Mouse (Mus musculus) liver, embryonic 14.5 days (tissue): ENCODE measurements around the gene Cd69. TPM values are rescaled to one million over a fixed set of nuclear protein-coding genes. Genes with fewer than 3 reads are reported as not detected.

ENCODE experiments used
- ATAC-seq: fragments of 200-750 bp; cut with Nextera tagmentation; 2 replicates; pipeline ENCODE4 v1.8.0; 2017; ENCODE audit warnings: moderate number of reproducible peaks, mild to moderate bottlenecking, moderate library complexity; ENCODE audit not compliant: insufficient read depth
- DNase-seq, 3 experiments: peaks; one replicate each; pipeline ENCODE4 v3.0.0-alpha.2; 2012 to 2013; ENCODE audit warnings: low read depth in 3 of 3, low spot score in 3 of 3
- H3K27ac ChIP-seq: fragments of 300-500 bp; sonication (generic); 2 replicates; pipeline ENCODE4 v1.5.1; 2014; ENCODE audit warnings: moderate library complexity, mild to moderate bottlenecking, control low read depth, inconsistent platforms
- H3K27me3 ChIP-seq: fragments of 300-500 bp; sonication (generic); 2 replicates; pipeline ENCODE4 v1.6.1; 2014; ENCODE audit warnings: mild to moderate bottlenecking, low read length, moderate library complexity; ENCODE audit not compliant: control insufficient read depth, insufficient read depth
- H3K36me3 ChIP-seq: fragments of 300-500 bp; sonication (generic); replicated peaks from 2 replicates; pipeline ENCODE4 v1.6.1; 2014; ENCODE audit warnings: low read depth; ENCODE audit not compliant: control insufficient read depth, insufficient read depth
- H3K4me1 ChIP-seq, 2 experiments: fragments of 200-500 bp in 1 of 2; fragments of 300-500 bp in 1 of 2; sonication (generic) in 1 of 2; replicated peaks; 2 replicates each; pipeline ENCODE4 v1.6.1; 2012 to 2014; ENCODE audit warnings: antibody characterized with exemption in 1 of 2, inconsistent platforms in 1 of 2, low read length in 1 of 2; ENCODE audit not compliant: control insufficient read depth in 2 of 2, insufficient read depth in 2 of 2
- H3K4me2 ChIP-seq: fragments of 300-500 bp; sonication (generic); 2 replicates; pipeline ENCODE4 v1.6.1; 2014; ENCODE audit warnings: low read depth, mild to moderate bottlenecking, control low read depth, moderate library complexity
- H3K4me3 ChIP-seq, 2 experiments: fragments of 200-500 bp in 1 of 2; fragments of 300-500 bp in 1 of 2; sonication (generic) in 1 of 2; 2 replicates each; pipeline ENCODE4 v1.5.1; 2012 to 2014; ENCODE audit warnings: low read depth in 2 of 2, low read length in 2 of 2, mild to moderate bottlenecking in 2 of 2, control low read depth in 1 of 2, inconsistent platforms in 1 of 2, moderate library complexity in 1 of 2; ENCODE audit not compliant: insufficient read depth in 1 of 2
- H3K9ac ChIP-seq: fragments of 300-500 bp; sonication (generic); replicated peaks from 2 replicates; pipeline ENCODE4 v1.6.1; 2014; ENCODE audit warnings: mild to moderate bottlenecking, control low read depth, moderate library complexity
- H3K9me3 ChIP-seq: fragments of 300-500 bp; sonication (generic); 2 replicates; pipeline ENCODE4 v1.6.1; 2016; ENCODE audit warnings: low read length, mixed read lengths; ENCODE audit not compliant: control insufficient read depth
- CTCF ChIP-seq: IDR thresholded peaks from 2 replicates; pipeline ENCODE4 v1.5.1; 2016; ENCODE audit warnings: antibody characterized with exemption, low read depth, control low read depth
- EP300 ChIP-seq: IDR thresholded peaks from 2 replicates; pipeline ENCODE4 v1.6.1; 2016; ENCODE audit warnings: antibody characterized with exemption, low read depth
- WGBS: fragments of 180-500 bp; shearing (Covaris S2); extraction: QIAGEN DNeasy Blood & Tissue Kit; methylation state at CpG from one replicate; pipeline ENCODE4 v1.1.7; 2014; ENCODE audit not compliant: insufficient replicate concordance; 5-methylcytosine and 5-hydroxymethylcytosine counted together
- polyA plus RNA-seq, 2 experiments: library from polyadenylated mRNA; depleted of rRNA in 1 of 2; stranded (reverse) in 1 of 2; unstranded in 1 of 2; fragments of >200 nt; fragmentation: Nextera tagmentation in 1 of 2; extraction: Ambion mirVana in 1 of 2; gene quantifications; 2 replicates each; pipeline versions ENCODE4 v1.2.1 to v1.2.3; 2012 to 2014

Cd69 gene
- polyA plus RNA-seq, 2 experiments, result 0.98 to 1.1 TPM

DNA sequence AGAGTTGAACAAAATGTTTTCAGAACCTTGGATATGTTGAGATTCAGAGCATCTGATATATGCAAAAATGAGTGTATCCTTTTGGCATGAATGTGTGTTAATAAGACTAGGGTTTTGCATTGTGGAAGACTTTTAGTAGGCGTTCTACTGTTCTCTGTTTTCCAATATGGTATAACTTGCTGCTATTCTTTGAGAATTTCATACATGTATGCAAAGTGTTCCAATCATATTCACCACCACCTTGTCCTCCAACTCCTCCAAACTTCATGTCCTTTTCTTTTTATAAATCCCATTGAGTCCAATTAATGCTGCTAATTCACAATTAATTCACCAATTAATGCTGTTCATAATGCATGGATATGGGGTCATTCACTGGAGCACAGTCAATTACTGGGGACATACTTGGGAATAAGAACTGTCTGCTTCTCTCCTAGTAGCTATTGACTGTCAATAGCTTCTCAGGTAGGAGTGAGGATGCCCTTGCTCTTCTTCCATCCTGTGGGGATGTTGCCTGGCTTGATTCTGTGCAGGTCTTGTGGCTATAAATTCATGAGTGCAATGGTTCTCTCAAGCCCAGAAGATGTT lies 8.7 kb downstream of the Cd69 start:
- H3K27ac ChIP-seq, result no peak overlapping the region
- H3K27me3 ChIP-seq, result no peaks in the 10 kb centered on the region
- no peak for TF ChIP-seq EP300
- no peaks in the 10 kb centered on the region for H3K4me1 ChIP-seq
- H3K4me2 ChIP-seq, result no peak overlapping the region
- H3K4me3 ChIP-seq, result no peak overlapping the region
- H3K9me3 ChIP-seq, result no peaks in the 10 kb centered on the region
- DNase-seq, result no peak
- WGBS, result 52% methylated on average over 1 of the region's 1 CpGs
- no peak overlapping the region for H3K9ac ChIP-seq
- ATAC-seq, result no peak
- no peaks in the 10 kb centered on the region for H3K36me3 ChIP-seq

DNA sequence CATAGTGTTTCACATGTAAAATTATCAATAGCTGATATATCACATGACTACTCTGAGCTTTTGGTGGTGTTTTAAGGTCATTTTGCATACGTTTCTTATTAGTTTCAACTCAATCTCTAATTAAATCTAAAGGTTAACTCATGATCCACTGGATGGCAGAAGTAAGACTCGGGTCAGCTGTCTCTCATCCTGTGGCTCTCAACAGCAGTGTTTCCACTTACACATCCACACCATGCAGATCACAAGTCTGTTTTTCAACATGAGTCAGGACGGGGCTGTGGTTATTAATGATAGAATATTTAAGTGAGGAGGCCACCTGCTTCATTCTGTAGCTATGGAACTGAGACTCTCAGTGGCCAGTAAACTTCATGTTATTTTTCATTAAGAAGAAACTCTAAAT lies 9.4 kb downstream of the Cd69 start:
- H3K27ac ChIP-seq, result no peak overlapping the region
- no peaks in the 10 kb centered on the region for H3K9me3 ChIP-seq
- DNase-seq (no peak), ATAC-seq (no peak)
- H3K27me3 ChIP-seq, result no peaks in the 10 kb centered on the region
- no peak overlapping the region for H3K4me3 ChIP-seq
- WGBS, result 45% methylated on average over 3 of the region's 3 CpGs
- no peak overlapping the region for H3K9ac ChIP-seq
- no peak for TF ChIP-seq CTCF
- TF ChIP-seq EP300, result no peak
- H3K4me2 ChIP-seq, result no peak overlapping the region
- H3K36me3 ChIP-seq, result no peaks in the 10 kb centered on the region
- peaks cover 0 to 5% of the 10 kb centered on the region in 2 experiments; a peak in 3 of 4 replicates for H3K4me1 ChIP-seq

DNA sequence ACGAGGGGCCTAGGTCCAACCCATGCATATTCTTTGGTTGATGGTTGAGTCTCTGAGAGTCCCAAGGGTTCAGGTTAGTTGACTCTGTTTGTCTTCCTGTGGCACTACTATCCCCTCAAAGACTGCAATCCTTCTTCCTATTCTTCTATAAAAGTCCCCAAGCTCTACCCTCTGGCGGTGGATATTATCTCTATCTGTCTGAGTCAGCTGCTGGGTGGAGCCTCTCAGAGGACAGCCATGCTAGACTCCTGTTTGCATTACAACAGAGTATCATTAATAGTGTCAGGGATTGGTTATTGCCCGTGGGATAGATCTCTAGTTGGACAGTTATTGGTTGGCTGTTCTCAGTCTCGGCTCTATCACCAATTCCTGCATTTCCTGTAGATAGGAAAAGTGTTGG lies 14.3 kb downstream of the Cd69 start:
- ATAC-seq, result peak; percentile 77
- Histone ChIP-seq H3K4me2 (no peak overlapping the region), H3K9ac (no peak overlapping the region), H3K36me3 (no peaks in the 10 kb centered on the region), H3K9me3 (no peaks in the 10 kb centered on the region), H3K4me1 (peaks cover 0 to 7% of the 10 kb centered on the region in 2 experiments; a peak in 3 of 4 replicates), H3K27me3 (no peaks in the 10 kb centered on the region), H3K27ac (no peak overlapping the region), H3K4me3 (no peak overlapping the region)
- WGBS, result 23% methylated on average over 4 of the region's 4 CpGs
- no peak for DNase-seq
- TF ChIP-seq EP300 (no peak), CTCF (no peak)

- Histone ChIP-seq H3K4me2 (no peak overlapping the region), H3K4me1 (peaks cover 0 to 7% of the 10 kb centered on the region in 2 experiments; a peak in 3 of 4 replicates), H3K36me3 (no peaks in the 10 kb centered on the region), H3K27ac (no peak overlapping the region), H3K9ac (no peak overlapping the region), H3K9me3 (no peaks in the 10 kb centered on the region), H3K4me3 (no peak overlapping the region), H3K27me3 (no peaks in the 10 kb centered on the region)
- DNase-seq, result no peak
- TF ChIP-seq EP300 (no peak), CTCF (peak; percentile 52; the same call in 1 of the 2 replicates)
- no peak for ATAC-seq
Observed at GRCm38 (mm10) chr6:129260034-129260433, 15.2 kb downstream of the Cd69 start.

GRCm38 (mm10) chr6:129256018-129256417 lies 19.2 kb downstream of the Cd69 start:
- TF ChIP-seq CTCF (peak; percentile 57), EP300 (no peak)
- Histone ChIP-seq H3K4me2 (no peak overlapping the region), H3K4me3 (no peak overlapping the region), H3K4me1 (peaks cover 0 to 3% of the 10 kb centered on the region in 2 experiments; a peak in 3 of 4 replicates), H3K9me3 (no peaks in the 10 kb centered on the region), H3K9ac (no peak overlapping the region), H3K27ac (no peak overlapping the region), H3K27me3 (no peaks in the 10 kb centered on the region), H3K36me3 (no peaks in the 10 kb centered on the region)
- no peak for DNase-seq
- ATAC-seq, result 0 out of 2 replicates have a peak, but pooled peaks have one; percentile 7
- 40% methylated on average over 7 of the region's 7 CpGs for WGBS
